Comparison of ENCODE assay signal across 9 mouse cellular contexts in genomic region chr10:75832272-75832895, GRCm38 (mm10). TPM values are rescaled to one million over a fixed set of nuclear protein-coding genes. Genes with fewer than 3 reads are reported as not detected.
DNase-seq lines count a peak whose midpoint lies in the region; ATAC-seq and TF ChIP-seq lines count a peak whose summit lies in the region.
"Had no signal": no experiment of that assay in that cellular context is flagged by ENCODE, and none has a peak within 500 bp of the region (broad histone marks: within the 10 kb centered on the region; RNA-seq: fewer than 3 reads in every experiment).

No protein-coding gene starts in this region.

- peak; percentile 80 for TF ChIP-seq CTCF in layer of hippocampus, adult 2 months (conservative IDR thresholded peaks at IDR 0.05)
- peak; percentile 88 to 100 (median 96) for TF ChIP-seq CTCF in MEL (IDR thresholded peaks at IDR 0.05 in 2 of 3, conservative IDR thresholded peaks at IDR 0.05 in 1 of 3; ENCODE audit: control insufficient read depth in 1 of 3, insufficient read depth in 1 of 3, low read depth in 2 of 3, low read length in 3 of 3, poor library complexity in 1 of 3, severe bottlenecking in 1 of 3)
- peak; percentile 94 for TF ChIP-seq CTCF in stomach, postnatal 0 days (IDR thresholded peaks at IDR 0.05; ENCODE audit: low read depth)

- TF ChIP-seq POLR2A in MEL (IDR thresholded peaks at IDR 0.05; ENCODE audit: control insufficient read depth in 1 of 2, insufficient read depth in 1 of 2, low read depth in 1 of 2, low read length in 2 of 2, poor library complexity in 1 of 2) = no peak

- TF ChIP-seq RAD21 in MEL (IDR thresholded peaks at IDR 0.05; ENCODE audit: low read depth, low read length) = peak; percentile 87

- H3K4me2 ChIP-seq in lung, embryonic 16.5 days (ENCODE audit: low read depth, low read length) = no peak overlapping the region
- no peak overlapping the region for H3K4me2 ChIP-seq in stomach, postnatal 0 days (replicated peaks; ENCODE audit: low read depth)
- H3K4me2 ChIP-seq in forebrain, embryonic 12.5 days = no peak overlapping the region

- no peak for TF ChIP-seq EP300 in MEL (IDR thresholded peaks at IDR 0.05; ENCODE audit: low read depth in 1 of 2, low read length in 2 of 2)
- no peak for TF ChIP-seq EP300 in stomach, postnatal 0 days (optimal IDR thresholded peaks at IDR 0.05)

- H3K27ac ChIP-seq in layer of hippocampus, adult 2 months = no peak overlapping the region
- no peak overlapping the region for H3K27ac ChIP-seq in MEL (ENCODE audit: control insufficient read depth, low read depth, low read length)
- no peak overlapping the region for H3K27ac ChIP-seq in lung, embryonic 16.5 days (ENCODE audit: low read length)
- H3K27ac ChIP-seq in stomach, postnatal 0 days (replicated peaks) = no peak overlapping the region
- no peak overlapping the region for H3K27ac ChIP-seq in forebrain, embryonic 12.5 days

- no peaks in the 10 kb centered on the region for H3K27me3 ChIP-seq in MEL (ENCODE audit: control insufficient read depth in 1 of 2, insufficient read depth in 2 of 2, low read length in 2 of 2)
- H3K27me3 ChIP-seq in lung, embryonic 16.5 days (ENCODE audit: control insufficient read depth, insufficient read depth, low read depth, low read length) = no peaks in the 10 kb centered on the region
- H3K27me3 ChIP-seq in stomach, postnatal 0 days (ENCODE audit: control insufficient read depth, insufficient read depth, low read length) = no peaks in the 10 kb centered on the region
- peaks cover 43% of the 10 kb centered on the region for H3K27me3 ChIP-seq in forebrain, embryonic 12.5 days

- intact Hi-C loops in heart, postnatal 10 days (cut with DNase I) = loop anchor here (1.0 to 5.0 kb wide), 3 partner anchors 88 to 245 kb away; partner anchors contain the start of genes Ggt5 and Susd2

- H3K9me3 ChIP-seq in MEL (replicated peaks; ENCODE audit: insufficient read depth, low read length) = no peaks in the 10 kb centered on the region
- H3K9me3 ChIP-seq in lung, embryonic 16.5 days (ENCODE audit: control insufficient read depth, low read length) = no peaks in the 10 kb centered on the region
- H3K9me3 ChIP-seq in stomach, postnatal 0 days (ENCODE audit: control insufficient read depth, low read length) = no peaks in the 10 kb centered on the region
- no peaks in the 10 kb centered on the region for H3K9me3 ChIP-seq in forebrain, embryonic 12.5 days

- H3K4me1 ChIP-seq in MEL (ENCODE audit: control insufficient read depth in 1 of 2, insufficient read depth in 2 of 2, low read length in 2 of 2) = peaks cover 3 to 34% of the 10 kb centered on the region in 2 experiments
- H3K4me1 ChIP-seq in lung, embryonic 16.5 days (replicated peaks; ENCODE audit: control insufficient read depth, insufficient read depth, low read length) = peaks cover 48% of the 10 kb centered on the region
- peaks cover 1% of the 10 kb centered on the region for H3K4me1 ChIP-seq in stomach, postnatal 0 days (replicated peaks; ENCODE audit: control insufficient read depth, insufficient read depth)
- H3K4me1 ChIP-seq in forebrain, embryonic 12.5 days = peaks cover 33% of the 10 kb centered on the region

- H3K36me3 ChIP-seq in MEL (ENCODE audit: control insufficient read depth in 1 of 2, insufficient read depth in 2 of 2, low read length in 2 of 2) = peaks cover 0 to 36% of the 10 kb centered on the region in 2 experiments; a peak in 2 of 4 replicates
- no peaks in the 10 kb centered on the region for H3K36me3 ChIP-seq in lung, embryonic 16.5 days (ENCODE audit: control insufficient read depth, insufficient read depth, low read length)
- no peaks in the 10 kb centered on the region for H3K36me3 ChIP-seq in stomach, postnatal 0 days (ENCODE audit: control insufficient read depth, insufficient read depth, low read length)
- no peaks in the 10 kb centered on the region for H3K36me3 ChIP-seq in forebrain, embryonic 12.5 days (replicated peaks)

- WGBS in lung, embryonic 16.5 days = 61% methylated on average over 13 of the region's 13 CpGs
- WGBS in stomach, postnatal 0 days = 71% methylated on average over 13 of the region's 13 CpGs
- 65% methylated on average over 13 of the region's 13 CpGs for WGBS in forebrain, embryonic 12.5 days

- H3K4me3 ChIP-seq in layer of hippocampus, adult 2 months = no peak overlapping the region
- H3K4me3 ChIP-seq in MEL (ENCODE audit: control insufficient read depth in 1 of 2, insufficient read depth in 1 of 2, low read depth in 2 of 2, low read length in 2 of 2) = no peak overlapping the region
- no peak overlapping the region for H3K4me3 ChIP-seq in lung, embryonic 16.5 days (ENCODE audit: low read length)
- no peak overlapping the region for H3K4me3 ChIP-seq in stomach, postnatal 0 days (ENCODE audit: low read depth, low read length)
- no peak overlapping the region for H3K4me3 ChIP-seq in forebrain, embryonic 12.5 days (replicated peaks)
- H3K4me3 ChIP-seq: megakaryocyte, embryonic 14.5 days had no signal

- ATAC-seq in lung, embryonic 16.5 days (ENCODE audit: low read depth) = no peak
- ATAC-seq in stomach, postnatal 0 days (ENCODE audit: low FRiP score, low TSS enrichment) = peak; percentile 16; the same call in 1 of the 2 replicates
- ATAC-seq in forebrain, embryonic 12.5 days (ENCODE audit: low FRiP score) = no peak

- no peaks in the 10 kb centered on the region; the same call in 1 of the 2 replicates for H3K79me2 ChIP-seq in MEL (ENCODE audit: control insufficient read depth, insufficient read depth, low read length, poor library complexity)

- no peak overlapping the region for H3K9ac ChIP-seq in MEL (ENCODE audit: control insufficient read depth, low read depth, low read length, poor library complexity, severe bottlenecking)
- 0 out of 2 replicates have a peak overlapping the region, but pooled peaks have one; percentile 3 for H3K9ac ChIP-seq in lung, embryonic 16.5 days (ENCODE audit: low read length)
- no peak overlapping the region for H3K9ac ChIP-seq in stomach, postnatal 0 days (ENCODE audit: low read length)
- no peak overlapping the region for H3K9ac ChIP-seq in forebrain, embryonic 12.5 days

- DNase-seq in layer of hippocampus, adult 2 months (ENCODE audit: low spot score in 2 of 2) = peak; percentile 29 to 49
- DNase-seq in layer of hippocampus, postnatal 14 days (ENCODE audit: low spot score in 2 of 2) = no peak
- DNase-seq in MEL (ENCODE audit: low read depth, low spot score) = peak; percentile 87
- DNase-seq in cerebellum, adult 9-11 months = peak; percentile 68
- peak; percentile 66 to 80 for DNase-seq in heart, postnatal 10 days
- DNase-seq in stomach, postnatal 0 days (ENCODE audit: low spot score) = peak; percentile 88

RNA-seq across cellular contexts. Expression of gene Gstt2, which starts 4.8 kb away (rescaled TPM):
- total RNA-seq in layer of hippocampus, adult 2 months (2021) = 1 to 10 TPM; 4.7 TPM
- total RNA-seq in layer of hippocampus, postnatal 14 days (2021) = 1 to 10 TPM; 3.5 to 4.0 TPM
- 4.3 and 4.9 TPM in 2 replicates for total RNA-seq in MEL (2012; rRNA removed)
- polyA plus RNA-seq in MEL (2012; ENCODE audit: insufficient read depth in 1 of 2, insufficient read length in 2 of 2, low read depth in 1 of 2, low replicate concordance in 2 of 2, missing spikeins in 1 of 2) = 10 to 100 TPM in 1 of 2 experiments, not detected in 1; 10.9 TPM
- total RNA-seq in heart, postnatal 10 days (2021) = 10 to 100 TPM; 10.1 to 12.7 TPM
- 51.9 and 60.7 TPM in 2 replicates for polyA plus RNA-seq in lung, embryonic 16.5 days (2015; fragmentation: Nextera tagmentation; extraction: Ambion mirVana)
- 77.4 and 81.0 TPM in 2 replicates for polyA plus RNA-seq in stomach, postnatal 0 days (2015; fragmentation: Nextera tagmentation; extraction: Ambion mirVana)
- polyA plus RNA-seq in forebrain, embryonic 12.5 days (2016; fragmentation: Nextera tagmentation; extraction: Ambion mirVana) = 4.1 and 7.3 TPM in 2 replicates

RNA-seq across cellular contexts. Expression of gene Gstt4, which starts 10.0 kb away (rescaled TPM):
- not detected for total RNA-seq in layer of hippocampus, adult 2 months (2021)
- not detected for total RNA-seq in layer of hippocampus, postnatal 14 days (2021)
- total RNA-seq in MEL (2012; rRNA removed) = not detected in 2 replicates
- polyA plus RNA-seq in MEL (2012; ENCODE audit: insufficient read depth in 1 of 2, insufficient read length in 2 of 2, low read depth in 1 of 2, low replicate concordance in 2 of 2, missing spikeins in 1 of 2) = not detected
- not detected for total RNA-seq in heart, postnatal 10 days (2021)
- polyA plus RNA-seq in lung, embryonic 16.5 days (2015; fragmentation: Nextera tagmentation; extraction: Ambion mirVana) = not detected in 2 replicates
- polyA plus RNA-seq in stomach, postnatal 0 days (2015; fragmentation: Nextera tagmentation; extraction: Ambion mirVana) = not detected in 2 replicates
- not detected in 2 replicates for polyA plus RNA-seq in forebrain, embryonic 12.5 days (2016; fragmentation: Nextera tagmentation; extraction: Ambion mirVana)

RNA-seq across cellular contexts. Expression of gene Mif, which starts 27.7 kb away (rescaled TPM):
- total RNA-seq in layer of hippocampus, adult 2 months (2021) = 100 to 1,000 TPM; 439 to 454 TPM
- 100 to 1,000 TPM; 563 to 640 TPM for total RNA-seq in layer of hippocampus, postnatal 14 days (2021)
- total RNA-seq in MEL (2012; rRNA removed) = 862 and 1,292 TPM in 2 replicates
- 1,000 to 10,000 TPM in 1 of 2 experiments, 100 to 1,000 TPM in 1; 817 to 2,606 TPM for polyA plus RNA-seq in MEL (2012; ENCODE audit: insufficient read depth in 1 of 2, insufficient read length in 2 of 2, low read depth in 1 of 2, low replicate concordance in 2 of 2, missing spikeins in 1 of 2)
- total RNA-seq in heart, postnatal 10 days (2021) = 100 to 1,000 TPM; 321 to 324 TPM
- 1,432 and 1,479 TPM in 2 replicates for polyA plus RNA-seq in lung, embryonic 16.5 days (2015; fragmentation: Nextera tagmentation; extraction: Ambion mirVana)
- polyA plus RNA-seq in stomach, postnatal 0 days (2015; fragmentation: Nextera tagmentation; extraction: Ambion mirVana) = 805 and 984 TPM in 2 replicates
- polyA plus RNA-seq in forebrain, embryonic 12.5 days (2016; fragmentation: Nextera tagmentation; extraction: Ambion mirVana) = 1,649 and 1,743 TPM in 2 replicates

RNA-seq across cellular contexts. Expression of gene Gstt1, which starts 34.0 kb away (rescaled TPM):
- total RNA-seq in layer of hippocampus, adult 2 months (2021) = 1 to 10 TPM; 6.7 to 7.2 TPM
- total RNA-seq in layer of hippocampus, postnatal 14 days (2021) = 1 to 10 TPM; 4.6 to 4.7 TPM
- total RNA-seq in MEL (2012; rRNA removed) = 1.3 and 2.0 TPM in 2 replicates
- 1 to 10 TPM in 1 of 2 experiments, not detected in 1; 3.8 TPM for polyA plus RNA-seq in MEL (2012; ENCODE audit: insufficient read depth in 1 of 2, insufficient read length in 2 of 2, low read depth in 1 of 2, low replicate concordance in 2 of 2, missing spikeins in 1 of 2)
- 1 to 10 TPM; 5.9 to 7.9 TPM for total RNA-seq in heart, postnatal 10 days (2021)
- 36.2 and 42.8 TPM in 2 replicates for polyA plus RNA-seq in lung, embryonic 16.5 days (2015; fragmentation: Nextera tagmentation; extraction: Ambion mirVana)
- 16.1 and 19.7 TPM in 2 replicates for polyA plus RNA-seq in stomach, postnatal 0 days (2015; fragmentation: Nextera tagmentation; extraction: Ambion mirVana)
- 4.9 and 6.3 TPM in 2 replicates for polyA plus RNA-seq in forebrain, embryonic 12.5 days (2016; fragmentation: Nextera tagmentation; extraction: Ambion mirVana)

RNA-seq across cellular contexts. Expression of gene Gstt3, which starts 51.2 kb away (rescaled TPM):
- 1 to 10 TPM; 1.6 to 1.8 TPM for total RNA-seq in layer of hippocampus, adult 2 months (2021)
- 1 to 10 TPM; 1.3 to 2.5 TPM for total RNA-seq in layer of hippocampus, postnatal 14 days (2021)
- 4.0 TPM in 2 replicates for total RNA-seq in MEL (2012; rRNA removed)
- 10 to 100 TPM in 1 of 2 experiments, not detected in 1; 10.2 TPM for polyA plus RNA-seq in MEL (2012; ENCODE audit: insufficient read depth in 1 of 2, insufficient read length in 2 of 2, low read depth in 1 of 2, low replicate concordance in 2 of 2, missing spikeins in 1 of 2)
- 1 to 10 TPM; 1.9 to 3.0 TPM for total RNA-seq in heart, postnatal 10 days (2021)
- 34.2 and 36.4 TPM in 2 replicates for polyA plus RNA-seq in lung, embryonic 16.5 days (2015; fragmentation: Nextera tagmentation; extraction: Ambion mirVana)
- 72.6 and 77.8 TPM in 2 replicates for polyA plus RNA-seq in stomach, postnatal 0 days (2015; fragmentation: Nextera tagmentation; extraction: Ambion mirVana)
- 1.5 and 2.1 TPM in 2 replicates for polyA plus RNA-seq in forebrain, embryonic 12.5 days (2016; fragmentation: Nextera tagmentation; extraction: Ambion mirVana)

Comparison
In these comparisons a context has a peak if more than half of its experiments do, and no peak if none do; other contexts are left out.
1. DNase-seq: peak in layer of hippocampus, adult 2 months (2 of 2), MEL (single experiment), cerebellum, adult 9-11 months (single experiment), heart, postnatal 10 days (2 of 2) and stomach, postnatal 0 days (single experiment); none in layer of hippocampus, postnatal 14 days (0 of 2).
2. Peak in every context shown above with its lines, with median percentiles within 50 percentile points of each other: CTCF ChIP-seq.